Mouse (Mus musculus) fat pad, adult 2 months (tissue): ENCODE measurements around the gene Amigo2.

Source experiments
- DNase-seq: peaks from one replicate; pipeline ENCODE4 v3.0.0-alpha.2; 2011; ENCODE audit warnings: low read depth, low spot score; ENCODE audit errors: extremely low read depth

Amigo2 gene

DNA sequence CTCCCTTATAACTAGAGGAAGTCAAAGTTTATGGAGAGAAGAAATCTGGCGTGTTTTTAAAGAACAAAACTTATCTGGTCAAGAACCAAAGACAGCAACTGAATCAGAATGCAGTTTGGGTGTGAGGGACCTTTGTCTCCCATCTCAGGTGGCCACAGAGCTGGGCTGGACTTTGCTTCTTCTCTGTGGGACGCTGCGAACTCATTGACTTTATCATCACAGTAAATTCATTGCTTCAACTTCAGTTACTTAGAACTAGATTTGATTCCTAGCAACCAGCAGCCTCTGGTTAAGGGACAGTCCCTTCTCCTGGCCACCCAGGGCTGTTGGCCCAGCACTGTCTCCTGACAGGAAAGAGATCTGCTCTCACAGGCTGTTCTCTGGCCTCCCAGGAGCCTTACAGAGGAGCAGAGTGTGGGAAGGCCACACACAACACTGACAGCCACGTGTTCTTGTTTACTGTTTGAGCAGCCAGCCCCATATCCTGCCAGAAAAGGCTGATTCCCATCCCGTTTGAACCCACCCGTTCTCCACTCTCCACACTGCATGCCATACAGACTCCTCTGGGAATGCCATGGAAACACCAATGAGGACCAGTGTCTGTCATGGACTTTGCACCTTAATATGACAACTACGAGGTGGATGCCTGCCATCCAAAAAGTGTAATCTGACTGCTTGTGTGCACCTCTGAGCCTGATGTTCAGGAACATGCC lies 25.1 kb upstream of the Amigo2 start:
- no peak for DNase-seq

DNA sequence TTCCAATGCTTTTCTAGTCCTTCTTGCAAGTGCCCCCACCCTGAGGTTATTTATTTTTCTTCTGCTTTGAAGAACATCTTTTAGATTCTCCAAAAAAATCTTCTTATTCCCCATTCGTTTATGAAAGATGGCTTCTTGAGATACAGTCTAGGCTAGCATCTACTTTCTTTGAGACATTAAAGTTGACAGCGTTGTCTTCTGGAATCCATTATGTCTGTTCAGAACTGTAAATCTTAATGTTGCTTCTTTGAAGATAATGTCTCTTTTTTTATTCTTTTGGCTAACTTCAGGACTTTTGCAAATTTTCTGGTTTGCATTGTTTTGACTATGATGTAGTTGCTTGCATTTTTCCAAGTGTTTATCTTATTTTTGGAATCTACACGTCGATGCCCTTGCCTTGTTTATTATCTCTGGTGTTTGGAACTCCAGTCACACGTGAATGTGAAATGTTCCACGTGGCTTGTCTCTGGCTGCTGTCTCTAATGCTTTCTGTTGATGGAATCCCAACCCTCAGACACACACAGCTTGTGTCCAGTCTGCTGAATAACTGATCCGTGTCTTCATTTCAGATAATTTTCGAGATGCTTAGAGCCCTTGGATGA lies 20.1 kb upstream of the Amigo2 start:
- no peak for DNase-seq

DNA sequence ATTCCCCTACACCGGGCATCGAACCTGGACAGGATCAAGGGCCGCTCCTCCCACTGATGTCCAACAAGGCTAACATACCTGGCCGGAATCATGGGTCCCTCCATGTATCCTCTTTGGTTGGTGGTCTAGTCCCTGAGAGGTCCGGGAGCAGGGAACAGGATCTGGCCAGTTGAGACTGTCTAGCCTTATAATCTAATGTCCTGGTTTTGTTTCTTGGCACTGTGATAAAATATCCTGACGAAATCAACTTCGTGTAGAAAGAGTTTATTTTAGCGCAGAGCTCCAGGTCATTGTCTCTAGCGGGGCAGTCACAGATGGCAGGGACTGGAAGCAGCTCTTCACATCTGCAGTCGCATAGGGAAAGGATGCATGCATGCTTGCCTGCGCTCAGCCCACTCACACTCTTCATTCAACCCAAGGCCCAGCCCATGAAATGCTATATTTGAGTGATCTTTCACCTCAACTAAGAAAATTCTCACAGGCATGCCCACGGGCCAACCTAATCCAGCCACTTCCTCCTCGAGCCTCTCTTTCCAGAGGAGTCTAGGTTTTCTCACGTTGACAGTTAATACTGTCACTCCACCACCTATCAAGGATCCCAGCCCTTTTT lies 19.3 kb upstream of the Amigo2 start:
- no peak for DNase-seq

DNA sequence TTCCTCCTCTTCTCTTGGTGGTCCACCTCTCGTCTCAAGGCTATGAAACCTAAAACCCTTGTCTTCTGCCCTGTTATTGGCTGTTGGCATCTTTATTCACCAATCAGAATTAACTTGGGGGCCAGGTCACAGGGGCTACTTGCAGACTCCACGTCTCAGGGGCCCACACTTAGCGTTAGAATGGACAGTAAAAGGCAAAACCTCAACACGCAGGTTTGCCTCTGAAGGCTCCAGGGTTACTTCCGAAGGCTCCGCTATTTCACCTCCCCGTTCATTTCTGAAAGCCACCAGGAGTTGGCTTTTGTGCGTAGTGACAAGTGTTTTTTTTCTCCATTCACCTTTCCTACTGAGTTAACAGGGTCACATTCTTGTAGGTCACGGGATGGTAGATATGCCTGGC lies 15.2 kb upstream of the Amigo2 start:
- DNase-seq = no peak

- DNase-seq = no peak
These were observed 13.0 kb upstream of the Amigo2 start for GRCm38 (mm10) chr15:97259968-97260597.

DNA sequence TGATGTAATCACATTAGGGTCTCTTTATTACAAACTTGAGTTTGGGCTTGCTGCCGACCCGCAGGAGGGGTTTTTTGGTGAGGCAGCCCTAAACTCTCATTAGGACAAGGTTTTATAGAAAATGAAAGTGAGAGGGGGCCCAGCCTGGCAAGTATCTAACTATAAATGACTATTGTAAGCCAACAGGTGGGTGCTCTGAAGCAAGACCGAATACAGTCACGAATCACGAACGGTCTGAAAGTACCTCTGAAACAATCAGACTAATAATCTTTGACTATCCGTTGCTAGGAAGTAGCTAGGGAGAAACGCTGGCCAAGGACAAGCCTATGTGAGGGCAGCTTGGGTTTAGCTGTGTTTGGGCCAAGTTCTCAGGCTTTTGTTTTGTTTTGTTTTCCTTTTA lies 12.2 kb upstream of the Amigo2 start:
- no peak for DNase-seq

DNA sequence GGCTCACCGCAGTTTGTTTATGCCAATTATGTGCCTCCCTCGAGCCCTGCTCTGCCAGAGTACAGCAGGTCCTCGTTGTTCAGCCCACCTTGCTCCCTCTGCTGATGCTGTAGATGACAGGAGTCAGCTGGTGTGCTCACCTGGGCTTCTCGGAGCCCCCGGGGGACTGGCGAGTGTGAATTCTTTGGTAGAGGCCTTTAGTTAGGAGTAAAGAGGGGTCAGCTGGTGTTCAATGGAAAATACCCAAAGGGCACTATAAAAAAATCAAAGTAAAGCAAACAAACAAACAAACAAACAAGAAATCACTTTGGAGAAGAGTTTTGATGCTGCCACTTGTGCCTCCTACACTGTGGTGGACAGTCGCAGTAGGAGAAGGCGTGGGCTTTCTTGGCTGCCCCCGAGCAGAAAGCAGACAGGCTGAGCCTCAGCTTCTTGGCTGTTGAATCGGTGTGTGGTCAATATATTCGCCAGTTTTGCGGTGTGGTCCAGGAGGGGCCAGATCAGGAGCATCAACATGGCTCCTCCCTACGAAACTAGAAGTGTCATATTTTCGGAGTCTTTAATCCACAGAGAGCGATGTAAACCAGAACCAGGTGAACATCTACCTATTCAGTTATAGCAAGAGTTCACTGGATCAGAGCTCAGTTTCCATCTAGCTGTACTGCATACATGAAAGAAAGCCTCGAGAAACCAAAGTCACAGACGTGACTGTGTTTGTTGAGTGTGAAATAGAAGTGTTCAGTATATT lies 11.6 kb upstream of the Amigo2 start:
- no peak for DNase-seq

GRCm38 (mm10) chr15:97257206-97257775 lies 10.2 kb upstream of the Amigo2 start:
- no peak for DNase-seq

GRCm38 (mm10) chr15:97256411-97256810 lies 9.3 kb upstream of the Amigo2 start:
- no peak for DNase-seq

- DNase-seq = no peak
These were observed 8.7 kb upstream of the Amigo2 start for GRCm38 (mm10) chr15:97255800-97256199.

- no peak for DNase-seq
These were observed 7.3 kb upstream of the Amigo2 start for GRCm38 (mm10) chr15:97254375-97254774.

GRCm38 (mm10) chr15:97252493-97253034 lies 5.5 kb upstream of the Amigo2 start:
- no peak for DNase-seq

- no peak for DNase-seq
These were observed 2.2 kb upstream of the Amigo2 start for GRCm38 (mm10) chr15:97249322-97249721.

DNA sequence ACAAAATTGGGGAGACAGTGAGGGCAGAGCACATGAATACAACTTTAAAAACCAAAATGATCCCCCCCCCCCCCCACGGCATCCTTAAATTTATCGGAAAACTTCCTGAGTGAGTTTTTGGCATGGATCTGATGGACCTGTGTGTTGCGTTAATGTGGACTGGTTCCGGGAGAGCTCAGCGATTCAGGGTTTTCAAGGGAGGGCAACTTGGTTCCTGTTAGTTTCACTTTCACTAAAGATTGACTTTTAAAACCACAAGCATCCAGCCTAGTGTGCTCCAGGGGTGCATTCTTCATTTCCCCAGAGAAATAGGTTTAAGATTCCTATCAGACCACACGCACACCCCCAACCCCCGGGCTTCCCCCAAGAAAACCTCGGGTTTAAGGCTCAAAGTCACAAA lies 1.2 kb upstream of the Amigo2 start:
- DNase-seq = no peak

DNA sequence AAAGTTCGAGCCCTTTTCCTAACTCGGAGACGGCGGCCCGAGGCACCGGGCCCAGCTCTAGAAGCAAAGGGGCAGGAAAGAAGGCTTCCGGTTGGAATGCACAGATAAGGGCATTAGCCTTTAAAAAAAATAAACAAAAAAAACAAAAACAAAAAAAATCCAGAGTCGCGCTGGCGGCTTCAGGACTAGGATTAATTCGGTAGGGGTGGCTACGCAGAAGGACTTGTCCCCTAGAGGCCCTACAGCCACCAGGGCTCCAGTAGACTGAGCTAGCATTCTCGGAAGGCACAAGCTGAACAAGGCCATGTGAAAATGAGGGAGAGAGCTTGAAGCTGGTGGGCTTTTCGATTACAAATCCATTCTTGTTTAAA lies 689 bp upstream of the Amigo2 start:
- DNase-seq = no peak

DNA sequence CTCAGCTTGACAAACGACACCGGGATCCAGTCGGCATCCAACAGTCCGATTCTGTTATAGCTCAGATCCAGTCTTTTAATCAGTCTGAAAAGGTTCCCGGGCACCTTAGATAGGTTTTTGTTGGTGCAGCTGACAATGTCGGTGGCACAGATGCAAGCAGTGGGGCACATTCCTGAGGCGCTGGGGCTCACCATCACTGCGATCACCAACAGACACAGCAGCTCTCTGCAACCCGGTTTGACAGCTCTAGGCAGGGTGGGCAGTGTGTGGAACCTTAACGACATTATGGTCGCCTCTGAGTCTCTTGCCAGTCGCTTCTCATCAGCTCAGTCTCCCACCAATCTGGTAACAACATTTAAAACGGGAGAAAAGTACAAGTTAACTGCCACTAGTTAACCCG lies 831 bp downstream of the Amigo2 start:
- DNase-seq = no peak

- no peak for DNase-seq
These were observed 1.7 kb downstream of the Amigo2 start for GRCm38 (mm10) chr15:97245392-97245791.

GRCm38 (mm10) chr15:97236943-97237342 lies 10.1 kb downstream of the Amigo2 start:
- DNase-seq = no peak

DNA sequence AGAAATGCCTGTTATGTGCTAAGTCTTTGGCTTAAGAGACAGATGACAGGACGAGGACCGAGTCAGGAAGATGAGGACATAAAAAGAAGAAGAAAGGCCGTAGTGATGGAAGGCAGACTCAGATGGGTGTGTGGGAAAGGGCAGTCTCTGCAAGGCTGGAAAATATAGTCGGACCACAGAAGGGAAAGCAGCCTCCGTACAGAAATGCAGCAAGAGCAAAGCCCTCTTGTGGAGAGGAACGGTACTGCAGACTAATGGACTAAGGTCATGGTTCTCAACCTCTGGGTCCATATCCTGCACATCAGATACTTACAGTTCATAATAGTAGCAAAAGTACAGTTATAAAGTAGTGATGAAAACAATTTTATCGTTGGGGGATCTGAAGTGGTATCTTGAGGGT lies 11.9 kb downstream of the Amigo2 start:
- DNase-seq = no peak

DNA sequence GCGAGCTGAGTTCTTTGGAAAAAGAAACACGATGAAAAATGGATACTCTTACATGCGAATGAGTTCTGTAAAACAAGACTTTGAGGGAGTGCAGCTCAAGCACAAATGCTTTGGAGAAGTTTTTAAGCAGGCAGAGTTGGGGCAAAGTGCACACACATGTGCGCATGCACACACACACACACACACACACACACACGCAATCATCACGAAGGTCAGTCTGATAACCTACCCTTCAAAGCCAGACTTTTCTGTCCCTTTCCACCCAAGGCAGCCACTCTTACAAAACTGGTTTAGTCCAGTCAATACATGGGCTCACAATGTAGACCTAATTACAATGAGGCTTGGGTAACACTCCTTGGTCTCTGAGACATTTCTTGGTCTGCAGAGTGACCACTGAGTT lies 13.0 kb downstream of the Amigo2 start:
- no peak for DNase-seq
